Mouse (Mus musculus) small intestine, adult 2 months (tissue): ENCODE measurements at regions not wholly inside any gene's neighbourhood (a gene's known extent, or its start where the extent isn't known, plus 50 kb on each side); places are given as distances from the start of the nearest gene placed in this dataset.
A peak's percentile ranks its signal among the peaks of the same experiment; 100 is the strongest.

Source experiments
- H3K27ac ChIP-seq: fragments of 200-500 bp; 2 replicates; pipeline ENCODE4 v1.5.1; 2012; ENCODE audit warnings: low read depth, low read length, control low read depth, inconsistent platforms; ENCODE audit not compliant: insufficient read depth
- H3K27me3 ChIP-seq: fragments of 200-500 bp; 2 replicates; pipeline ENCODE4 v1.6.1; 2012; ENCODE audit warnings: mild to moderate bottlenecking, moderate library complexity, low read length, inconsistent platforms; ENCODE audit not compliant: control insufficient read depth, insufficient read depth
- H3K36me3 ChIP-seq: fragments of 200-500 bp; 2 replicates; pipeline ENCODE4 v1.6.1; 2012; ENCODE audit warnings: mild to moderate bottlenecking, low read length, control low read depth, inconsistent platforms; ENCODE audit not compliant: control insufficient read depth, insufficient read depth
- H3K4me1 ChIP-seq: fragments of 200-500 bp; 2 replicates; pipeline ENCODE4 v1.6.1; 2012; ENCODE audit warnings: low read length, inconsistent platforms, mixed read lengths; ENCODE audit not compliant: control insufficient read depth, insufficient read depth, insufficient read length
- H3K4me3 ChIP-seq: fragments of 200-500 bp; 2 replicates; pipeline ENCODE4 v1.5.1; 2012; ENCODE audit warnings: low read depth, mild to moderate bottlenecking, control low read depth, inconsistent platforms, low read length, moderate library complexity
- CTCF ChIP-seq: fragments of 200-500 bp; IDR thresholded peaks from 2 replicates; pipeline ENCODE4 v1.5.1; 2012; ENCODE audit warnings: low read depth, mild to moderate bottlenecking, control low read depth, inconsistent platforms, low read length, moderate library complexity, mixed read lengths; ENCODE audit not compliant: insufficient replicate concordance, insufficient read length; ENCODE audit errors: extremely low read depth
- POLR2A ChIP-seq: fragments of 200-500 bp; IDR thresholded peaks from 2 replicates; pipeline ENCODE4 v1.6.1; 2012; ENCODE audit warnings: low read depth, mild to moderate bottlenecking, control low read depth, inconsistent platforms, low read length, moderate library complexity
- WGBS: fragments of 180-500 bp; shearing (Covaris S2); methylation state at CpG from one replicate; pipeline ENCODE4 v1.1.7; 2018; 5-methylcytosine and 5-hydroxymethylcytosine counted together

GRCm38 (mm10) chr11:24340677-24341076 lies 262.8 kb downstream of the Bcl11a start:
- no peak overlapping the region for H3K4me3 ChIP-seq
- 67% methylated on average over 2 of the region's 2 CpGs for WGBS
- H3K36me3 ChIP-seq = no peaks in the 10 kb centered on the region

GRCm38 (mm10) chr11:24341650-24342049 lies 263.8 kb downstream of the Bcl11a start:
- TF ChIP-seq CTCF (no peak), POLR2A (no peak)
- no peaks in the 10 kb centered on the region for H3K27me3 ChIP-seq
- 74% methylated on average over 3 of the region's 3 CpGs for WGBS
- H3K36me3 ChIP-seq = no peaks in the 10 kb centered on the region
- no peak overlapping the region for H3K4me3 ChIP-seq
- no peak overlapping the region for H3K27ac ChIP-seq
- H3K4me1 ChIP-seq = peaks cover 3% of the 10 kb centered on the region; the same call in 1 of the 2 replicates

More at GRCm38 (mm10) chr11:24340677-24341076, 262.8 kb downstream of the Bcl11a start:
- H3K27me3 ChIP-seq = no peaks in the 10 kb centered on the region
- peaks cover 3% of the 10 kb centered on the region; the same call in 1 of the 2 replicates for H3K4me1 ChIP-seq
- H3K27ac ChIP-seq = no peak overlapping the region
- no peak for TF ChIP-seq POLR2A
- no peak for TF ChIP-seq CTCF

DNA sequence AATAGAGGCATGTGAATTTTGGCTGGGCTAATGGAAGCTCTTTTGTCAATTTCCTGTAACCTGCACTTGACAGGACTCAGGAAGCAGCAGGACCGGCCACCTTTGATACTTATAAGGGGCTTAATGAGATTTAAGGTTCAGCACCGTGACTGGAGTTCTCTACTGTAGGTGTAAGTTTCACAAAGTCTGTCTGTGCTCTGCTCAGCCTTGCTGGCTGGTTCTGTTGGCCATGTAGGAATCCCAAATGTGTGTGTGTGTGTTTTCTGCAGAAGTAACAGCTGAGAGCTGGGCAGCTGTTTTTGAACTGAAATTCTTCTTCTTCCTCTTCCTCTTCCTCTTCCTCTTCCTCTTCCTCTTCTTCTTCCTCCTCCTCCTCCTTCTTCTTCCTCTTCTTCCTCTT lies 264.3 kb downstream of the Bcl11a start:
- TF ChIP-seq POLR2A (no peak), CTCF (no peak)
- WGBS = 80% methylated on average over 2 of the region's 2 CpGs
- H3K4me1 ChIP-seq = peaks cover 3% of the 10 kb centered on the region; the same call in 1 of the 2 replicates

DNA sequence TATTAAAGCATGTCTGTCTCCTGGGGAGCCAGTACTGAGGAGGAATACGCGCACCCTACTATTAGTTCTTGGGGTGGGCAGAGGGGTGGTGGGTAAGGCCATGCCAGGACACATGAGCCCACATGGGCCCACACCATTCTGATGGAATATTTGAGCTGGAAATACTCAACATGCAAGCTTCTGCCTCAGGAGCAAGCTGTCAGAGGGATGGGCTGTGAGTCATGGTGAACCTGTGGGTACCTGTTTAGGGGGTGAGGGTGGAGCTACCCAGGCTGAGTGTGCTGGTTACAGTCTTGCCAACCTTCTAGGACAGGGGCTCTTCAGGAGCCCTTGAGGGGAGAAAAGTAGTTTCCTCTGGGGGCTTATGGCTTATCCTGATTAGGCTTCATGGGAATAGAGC lies 264.9 kb downstream of the Bcl11a start:
- Histone ChIP-seq H3K27me3 (no peaks in the 10 kb centered on the region), H3K36me3 (no peaks in the 10 kb centered on the region), H3K4me1 (peaks cover 3% of the 10 kb centered on the region; the same call in 1 of the 2 replicates), H3K27ac (no peak overlapping the region), H3K4me3 (no peak overlapping the region)
- TF ChIP-seq POLR2A (no peak), CTCF (no peak)
- WGBS = 100% methylated on average over 2 of the region's 2 CpGs

More for the DNA sequence above, 264.3 kb downstream of the Bcl11a start:
- Histone ChIP-seq H3K27ac (no peak overlapping the region), H3K4me3 (no peak overlapping the region), H3K36me3 (no peaks in the 10 kb centered on the region), H3K27me3 (no peaks in the 10 kb centered on the region)

- Histone ChIP-seq H3K27ac (no peak overlapping the region), H3K4me3 (no peak overlapping the region), H3K4me1 (peaks cover 6% of the 10 kb centered on the region; the same call in 1 of the 2 replicates), H3K36me3 (no peaks in the 10 kb centered on the region), H3K27me3 (no peaks in the 10 kb centered on the region)
- 76% methylated on average over 12 of the region's 12 CpGs for WGBS
- TF ChIP-seq CTCF (no peak), POLR2A (no peak)
Observed at GRCm38 (mm10) chr11:24347225-24347624, 269.4 kb downstream of the Bcl11a start.

GRCm38 (mm10) chr11:24348741-24349140 lies 270.9 kb downstream of the Bcl11a start:
- H3K4me3 ChIP-seq = no peak overlapping the region
- no peaks in the 10 kb centered on the region for H3K27me3 ChIP-seq
- H3K4me1 ChIP-seq = peaks cover 6% of the 10 kb centered on the region; the same call in 1 of the 2 replicates
- H3K27ac ChIP-seq = no peak overlapping the region
- WGBS = 86% methylated on average over 4 of the region's 4 CpGs
- H3K36me3 ChIP-seq = no peaks in the 10 kb centered on the region
- TF ChIP-seq CTCF (no peak), POLR2A (no peak)

GRCm38 (mm10) chr11:24349967-24350643 lies 272.2 kb downstream of the Bcl11a start:
- TF ChIP-seq POLR2A = no peak
- TF ChIP-seq CTCF = no peak
- Histone ChIP-seq H3K36me3 (no peaks in the 10 kb centered on the region), H3K4me1 (peaks cover 6% of the 10 kb centered on the region; the same call in 1 of the 2 replicates), H3K27me3 (no peaks in the 10 kb centered on the region), H3K4me3 (no peak overlapping the region), H3K27ac (peak overlapping the region; percentile 49; the same call in 1 of the 2 replicates)
- WGBS = 84% methylated on average over 10 of the region's 10 CpGs
